Mouse (Mus musculus) heart, postnatal 0 days (tissue): ENCODE results near the gene Cfap298. TPM values are rescaled to one million over a fixed set of nuclear protein-coding genes. Genes with fewer than 3 reads are reported as not detected.
A peak's percentile ranks its signal among the peaks of the same experiment; 100 is the strongest.

Experiments
- ATAC-seq: fragments of 200-750 bp; cut with Nextera tagmentation; 2 replicates; pipeline ENCODE4 v1.8.0; 2017; ENCODE audit warnings: low read depth, moderate number of reproducible peaks, moderate library complexity; ENCODE audit not compliant: insufficient read depth
- DNase-seq: peaks from one replicate; pipeline ENCODE4 v3.0.0-alpha.2; 2016; ENCODE audit warnings: low spot score
- H3K27ac ChIP-seq: fragments of 300-500 bp; sonication (generic); 2 replicates; pipeline ENCODE4 v1.5.1; 2014; ENCODE audit warnings: low read depth, mild to moderate bottlenecking
- H3K27me3 ChIP-seq: fragments of 300-500 bp; sonication (generic); 2 replicates; pipeline ENCODE4 v1.6.1; 2014; ENCODE audit warnings: low read length, mixed read lengths; ENCODE audit not compliant: control insufficient read depth, insufficient read depth
- H3K36me3 ChIP-seq: fragments of 300-500 bp; sonication (generic); replicated peaks from 2 replicates; pipeline ENCODE4 v1.6.1; 2014; ENCODE audit warnings: low read length, mixed read lengths; ENCODE audit not compliant: control insufficient read depth, insufficient read depth
- H3K4me1 ChIP-seq: fragments of 300-500 bp; sonication (generic); 2 replicates; pipeline ENCODE4 v1.6.1; 2014; ENCODE audit warnings: antibody characterized with exemption; ENCODE audit not compliant: control insufficient read depth, insufficient read depth
- H3K4me2 ChIP-seq: fragments of 300-500 bp; sonication (generic); 2 replicates; pipeline ENCODE4 v1.6.1; 2014; ENCODE audit warnings: low read depth, mild to moderate bottlenecking, low read length, moderate library complexity
- H3K4me3 ChIP-seq: fragments of 300-500 bp; sonication (generic); 2 replicates; pipeline ENCODE4 v1.5.1; 2014; ENCODE audit warnings: low read depth, low read length
- H3K9ac ChIP-seq: fragments of 300-500 bp; sonication (generic); replicated peaks from 2 replicates; pipeline ENCODE4 v1.6.1; 2014; ENCODE audit warnings: low read depth, low read length, mixed read lengths
- H3K9me3 ChIP-seq: fragments of 300-500 bp; sonication (generic); replicated peaks from 2 replicates; pipeline ENCODE4 v1.6.1; 2016; ENCODE audit warnings: low read length; ENCODE audit not compliant: control insufficient read depth
- CTCF ChIP-seq: IDR thresholded peaks from 2 replicates; pipeline ENCODE4 v1.5.1; 2016; ENCODE audit warnings: antibody characterized with exemption, control low read depth, low read depth
- EP300 ChIP-seq: IDR thresholded peaks from 2 replicates; pipeline ENCODE4 v1.6.1; 2016; ENCODE audit warnings: antibody characterized with exemption, low read depth
- WGBS: fragments of 180-500 bp; shearing (Covaris S2); extraction: QIAGEN DNeasy Blood & Tissue Kit; methylation state at CpG from one replicate; pipeline ENCODE4 v1.1.7; 2014; 5-methylcytosine and 5-hydroxymethylcytosine counted together
- polyA plus RNA-seq: library from polyadenylated mRNA; unstranded; fragments of >200 nt; fragmentation: Nextera tagmentation; extraction: Ambion mirVana; gene quantifications from 2 replicates; pipeline ENCODE4 v1.2.1, GENCODE M21; 2015
- total RNA-seq: library from RNA; depleted of rRNA; stranded (reverse); fragments of >200 nt; gene quantifications from 2 replicates; pipeline ENCODE4 v1.2.3, GENCODE M21; 2014; ENCODE audit warnings: low replicate concordance

The Cfap298 gene
- total and polyA plus RNA-seq, 2 experiments from 2014 or later, result 22.1 to 39.6 TPM

DNA sequence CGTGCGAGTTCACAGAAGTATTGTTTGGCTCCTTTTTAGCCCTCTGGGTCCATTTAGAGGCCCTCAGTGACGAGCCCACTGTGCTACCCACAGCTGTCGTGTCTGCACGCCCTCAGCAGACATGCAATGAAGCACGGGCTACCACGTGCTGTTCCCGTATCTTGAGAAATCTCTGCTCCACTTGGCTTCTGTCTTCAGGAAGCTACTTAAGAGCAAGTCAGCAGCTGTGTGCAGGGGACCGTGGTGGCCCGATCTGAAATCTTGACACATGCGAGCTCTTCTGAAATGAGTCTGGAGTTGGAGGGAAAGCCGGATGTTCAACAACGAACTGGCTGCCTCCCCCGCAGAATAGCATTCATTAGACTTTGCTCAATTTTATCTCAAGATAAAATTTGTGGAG lies 43.3 kb downstream of the Cfap298 start:
- Histone ChIP-seq H3K9me3 (no peaks in the 10 kb centered on the region), H3K4me1 (no peaks in the 10 kb centered on the region), H3K36me3 (no peaks in the 10 kb centered on the region), H3K4me3 (no peak overlapping the region), H3K9ac (no peak overlapping the region), H3K27me3 (0 out of 2 replicates have a peak, but pooled peaks cover 3% of the 10 kb centered on the region), H3K27ac (peak overlapping the region; percentile 33; the same call in 1 of the 2 replicates), H3K4me2 (0 out of 2 replicates have a peak overlapping the region, but pooled peaks have one; percentile 8)
- TF ChIP-seq CTCF (no peak), EP300 (no peak)
- 41% methylated on average over 14 of the region's 14 CpGs for WGBS
- DNase-seq (peak; percentile 59), ATAC-seq (peak; percentile 58)

DNA sequence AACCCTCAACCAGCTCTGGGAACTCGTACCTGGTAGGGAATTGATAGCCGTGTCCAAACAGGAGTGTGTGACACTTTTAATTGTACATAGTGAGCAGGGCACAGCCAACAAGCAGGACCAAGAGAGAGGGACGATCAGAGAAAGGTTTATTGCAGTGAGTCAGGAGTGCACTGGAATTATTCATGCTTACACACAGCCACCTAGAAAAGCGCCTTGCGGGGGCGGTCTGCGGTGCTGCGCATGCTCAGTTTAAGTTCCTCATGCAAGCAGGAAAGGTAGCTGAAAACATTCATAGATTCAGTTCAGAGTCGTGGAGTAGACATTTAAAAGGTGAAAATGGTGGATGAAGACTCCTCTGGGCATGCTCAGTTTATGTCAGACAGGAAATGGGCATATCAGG lies 44.2 kb downstream of the Cfap298 start:
- Histone ChIP-seq H3K4me1 (no peaks in the 10 kb centered on the region), H3K4me3 (no peak overlapping the region), H3K4me2 (no peak overlapping the region), H3K27me3 (0 out of 2 replicates have a peak, but pooled peaks cover 3% of the 10 kb centered on the region), H3K9me3 (no peaks in the 10 kb centered on the region), H3K27ac (no peak overlapping the region), H3K36me3 (no peaks in the 10 kb centered on the region), H3K9ac (no peak overlapping the region)
- TF ChIP-seq CTCF (no peak), EP300 (no peak)
- 88% methylated on average over 9 of the region's 9 CpGs for WGBS
- no peak for DNase-seq
- no peak for ATAC-seq

DNA sequence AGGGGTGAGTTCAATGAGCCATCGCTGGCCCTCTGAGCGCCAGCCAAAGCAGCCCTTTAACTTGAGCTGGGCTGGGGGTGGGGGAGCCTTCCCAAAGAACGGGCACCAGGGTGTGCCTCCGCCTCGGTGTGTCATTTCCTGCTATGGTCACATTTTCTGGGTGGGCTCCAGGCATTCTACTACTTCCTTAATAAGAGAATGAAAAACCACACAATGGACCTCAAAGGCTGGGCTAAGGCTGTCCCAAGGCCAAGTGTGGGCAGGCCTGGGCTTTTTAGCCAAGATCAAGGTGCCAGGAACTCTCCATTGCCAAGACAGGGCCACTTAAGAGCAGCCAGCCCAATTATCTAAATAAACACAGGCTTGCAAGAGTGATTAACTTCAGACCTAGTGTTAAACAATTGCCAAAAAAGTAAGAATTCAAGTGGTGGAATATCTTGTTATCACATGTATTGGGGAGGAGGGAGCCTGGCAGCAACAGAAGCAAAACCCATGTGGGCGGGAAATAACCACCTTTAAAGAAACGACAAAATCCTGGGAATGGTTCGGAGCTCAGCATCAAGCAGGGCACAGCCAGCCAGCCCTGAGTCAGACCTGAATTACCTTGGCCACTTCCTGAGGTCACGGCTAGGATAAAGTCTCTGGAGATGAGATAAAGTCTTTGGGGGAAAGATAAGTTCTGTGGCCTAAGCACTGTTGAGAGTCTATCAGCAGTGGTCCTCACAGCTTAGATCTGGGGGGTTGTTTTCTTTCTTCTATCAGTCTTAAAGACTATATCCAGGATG lies 48.9 kb downstream of the Cfap298 start:
- TF ChIP-seq EP300, result no peak
- no peak for TF ChIP-seq CTCF
- 50% methylated on average over 9 of the region's 9 CpGs for WGBS

DNA sequence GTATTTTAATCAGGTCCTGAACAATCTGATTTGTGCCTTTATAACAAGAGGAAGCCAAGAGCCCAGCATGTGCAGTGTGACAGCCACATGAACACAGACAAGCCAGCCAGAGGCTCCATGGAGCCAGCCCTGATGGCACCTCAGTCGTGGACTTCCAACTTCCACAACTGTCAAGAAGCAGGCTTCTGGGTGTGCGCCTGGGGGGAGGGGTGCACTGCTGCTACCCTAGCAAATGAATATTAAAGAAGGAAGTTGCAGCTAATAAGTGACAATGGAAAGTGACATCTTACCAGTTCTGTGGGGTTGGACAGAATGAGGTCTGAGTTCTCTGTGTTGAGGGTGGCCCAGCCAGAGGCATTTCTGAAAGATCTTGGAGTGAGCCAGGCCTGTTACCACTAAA lies 49.6 kb downstream of the Cfap298 start:
- no peak for DNase-seq
- Histone ChIP-seq H3K9ac (no peak overlapping the region), H3K27ac (peak overlapping the region; percentile 56)

More for the DNA sequence above, 48.9 kb downstream of the Cfap298 start:
- H3K4me1 ChIP-seq, result 0 out of 2 replicates have a peak, but pooled peaks cover 11% of the 10 kb centered on the region
- no peak overlapping the region for H3K4me3 ChIP-seq
- H3K27ac ChIP-seq, result peak overlapping the region; percentile 56
- no peaks in the 10 kb centered on the region for H3K9me3 ChIP-seq
- no peaks in the 10 kb centered on the region for H3K27me3 ChIP-seq
- ATAC-seq (peak; percentile 64), DNase-seq (no peak)
- no peak overlapping the region for H3K4me2 ChIP-seq
- H3K36me3 ChIP-seq, result no peaks in the 10 kb centered on the region
- H3K9ac ChIP-seq, result no peak overlapping the region

DNA sequence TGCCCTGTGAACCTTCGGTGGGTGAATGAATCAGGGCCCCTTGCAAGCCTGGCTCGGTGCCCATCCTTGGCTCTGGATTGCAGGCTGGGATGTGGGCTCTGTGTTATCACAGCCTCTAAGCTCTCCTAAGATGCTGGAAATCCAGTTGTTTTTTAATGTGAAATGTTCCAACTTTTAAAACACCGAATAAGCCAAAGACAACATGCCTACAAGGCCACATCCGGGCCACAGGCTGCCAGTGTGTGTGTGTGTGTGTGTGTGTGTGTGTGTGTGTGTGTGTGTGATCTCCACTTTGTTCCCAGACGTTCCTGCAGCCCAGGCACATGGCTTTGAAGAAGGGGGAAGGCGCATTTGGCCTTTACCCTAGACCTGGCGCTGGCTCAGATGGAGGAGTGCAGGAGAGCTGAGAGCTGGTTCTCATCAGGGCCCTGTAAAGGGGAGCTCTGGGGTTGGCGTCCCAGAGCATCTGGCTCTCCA lies 52.4 kb downstream of the Cfap298 start:
- peak overlapping the region; percentile 23; the same call in 1 of the 2 replicates for H3K27ac ChIP-seq
- DNase-seq (no peak), ATAC-seq (peak; percentile 16; the same call in 1 of the 2 replicates)
- no peaks in the 10 kb centered on the region for H3K36me3 ChIP-seq
- no peak overlapping the region for H3K4me3 ChIP-seq
- 0 out of 2 replicates have a peak, but pooled peaks cover 11% of the 10 kb centered on the region for H3K4me1 ChIP-seq
- H3K9ac ChIP-seq, result no peak overlapping the region
- H3K4me2 ChIP-seq, result no peak overlapping the region
- 40% methylated on average over 8 of the region's 8 CpGs for WGBS
- TF ChIP-seq EP300 (no peak), CTCF (no peak)
- no peaks in the 10 kb centered on the region for H3K27me3 ChIP-seq
- no peaks in the 10 kb centered on the region for H3K9me3 ChIP-seq

More for the DNA sequence above, 49.6 kb downstream of the Cfap298 start:
- H3K36me3 ChIP-seq, result no peaks in the 10 kb centered on the region
- H3K4me1 ChIP-seq, result 0 out of 2 replicates have a peak, but pooled peaks cover 11% of the 10 kb centered on the region
- H3K9me3 ChIP-seq, result no peaks in the 10 kb centered on the region
- no peak overlapping the region for H3K4me2 ChIP-seq
- no peak overlapping the region for H3K4me3 ChIP-seq
- TF ChIP-seq CTCF (no peak), EP300 (no peak)
- WGBS, result 72% methylated on average over 2 of the region's 2 CpGs
- no peak for ATAC-seq
- H3K27me3 ChIP-seq, result no peaks in the 10 kb centered on the region
